Mouse (Mus musculus): ENCODE data around the gene Cypt4. TPM values are rescaled to one million over a fixed set of nuclear protein-coding genes. Genes with fewer than 3 reads are reported as not detected.
"Not testable (repeated sequence)": the region's sequence is repeated elsewhere in the genome, so short reads cannot be mapped to it uniquely, and the experiment has no call there.

Gene Cypt4
- not detected for total RNA-seq (2021)
- long read RNA-seq, experiment 1 = 0 reads
- long read RNA-seq, experiment 2 = 0 reads

DNA sequence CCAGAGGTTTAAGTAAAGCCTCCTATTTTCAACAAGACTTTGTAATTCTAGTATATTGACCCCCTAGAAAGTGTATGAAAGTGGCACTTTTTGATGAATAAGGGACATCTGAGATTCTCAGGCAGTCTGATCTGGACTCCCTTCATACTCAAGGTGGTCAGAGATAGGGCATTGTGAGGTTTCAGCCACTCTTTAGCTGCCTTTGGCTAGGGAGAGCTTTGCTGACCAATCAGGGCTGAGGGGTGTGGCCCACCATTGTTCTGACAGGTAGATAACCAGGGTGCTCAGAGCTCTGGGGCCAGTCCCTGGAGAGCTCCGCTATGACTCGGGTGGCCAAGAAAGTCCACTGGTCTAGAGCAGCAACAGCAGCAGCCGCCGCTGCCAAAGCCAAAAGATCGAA, at the start of gene Cypt4:
Gene Cypt4, plus strand, starts transcription at position 301 of the 400 bp plus-strand sequence.
- no peak for DNase-seq

DNA sequence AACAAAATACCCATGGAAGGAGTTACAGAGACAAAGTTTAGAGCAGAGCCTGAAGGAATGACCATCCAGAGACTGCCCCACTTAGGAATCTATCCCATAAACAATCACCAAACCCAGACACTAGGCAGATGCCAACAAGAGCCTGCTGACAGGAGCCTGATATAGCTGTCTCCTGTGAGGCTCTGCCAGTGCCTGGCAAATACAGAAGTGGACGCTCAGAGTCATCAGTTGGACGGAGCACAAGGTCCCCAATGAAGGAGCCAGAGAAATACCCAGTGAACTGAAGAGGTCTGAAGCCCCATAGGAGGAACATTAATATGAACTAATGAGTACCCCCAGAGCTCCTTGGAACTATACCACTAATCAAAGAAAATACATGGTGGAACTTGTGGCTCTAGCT, 12.3 kb downstream of the Cypt4 start:
- DNase-seq; intact Hi-C loops (cut with DNase I; ENCODE audit: low total_unique reads): not testable (repeated sequence)

More for the DNA sequence above, at the start of gene Cypt4:
- intact Hi-C loops (cut with DNase I; ENCODE audit: low total_unique reads) = no loop called here

Other genes with a start within 250 kb of the Cypt4 start
- 10 to 100 TPM in 1 of 2 experiments, 1 to 10 TPM in 1; 9.2 to 10.9 TPM for gene Dpy19l1, start 122.1 kb upstream of the Cypt4 start, total RNA-seq (2021)
- not detected for gene Dpy19l2, start 71.1 kb downstream of the Cypt4 start, total RNA-seq (2021)
- gene Tbx20, start 149.1 kb downstream of the Cypt4 start, total RNA-seq (2021) = not detected

Measured in gastrocnemius, postnatal 14 days (tissue).